Mouse (Mus musculus): ENCODE measurements at regions not wholly inside any gene's neighbourhood (a gene's known extent, or its start where the extent isn't known, plus 50 kb on each side); places are given as distances from the start of the nearest gene placed in this dataset.

DNA sequence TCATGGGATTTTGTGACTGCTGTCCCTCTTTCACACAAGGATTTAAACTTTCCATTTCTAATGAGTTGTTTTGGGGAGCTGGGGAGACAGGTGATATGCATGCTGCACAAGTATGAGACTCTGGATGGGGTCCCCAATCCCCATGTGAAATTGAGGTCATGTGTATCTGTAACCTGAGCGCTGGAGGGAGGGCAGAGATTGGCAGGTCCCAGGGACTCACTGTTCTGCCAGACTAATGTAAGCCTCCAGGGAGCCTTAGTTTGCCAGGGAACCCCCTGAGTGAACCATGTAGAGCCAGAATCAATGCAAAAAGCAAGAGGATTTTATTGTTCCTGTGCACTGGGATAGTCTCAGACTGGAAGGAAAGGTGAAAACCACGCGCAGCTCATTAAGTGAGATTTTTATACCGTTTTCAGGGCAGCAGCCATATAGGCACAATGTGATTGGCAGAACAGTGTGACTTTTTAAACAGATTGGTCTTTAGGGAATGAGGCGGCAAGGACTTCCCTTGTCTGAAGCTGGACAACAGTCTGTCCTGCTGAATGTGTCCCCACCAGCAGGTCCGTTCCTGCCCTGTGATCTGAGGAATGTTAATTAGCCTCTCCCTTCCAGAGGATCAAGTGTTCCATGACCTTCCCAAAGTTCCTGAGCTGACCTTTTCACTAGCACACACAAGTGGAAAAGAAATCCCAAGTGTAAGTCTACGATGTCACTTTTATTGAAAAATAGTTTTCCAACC lies 59.9 kb upstream of the Oxgr1 start:
- Histone ChIP-seq H3K27ac (no peak overlapping the region), H3K9me3 (peaks cover 7% of the 10 kb centered on the region; the same call in 1 of the 2 replicates), H3K4me1 (replicated peaks) (peaks cover 3% of the 10 kb centered on the region; the same call in 1 of the 2 replicates), H3K27me3 (no peaks in the 10 kb centered on the region), H3K4me3 (replicated peaks) (no peak overlapping the region), H3K36me3 (no peaks in the 10 kb centered on the region), H3K9ac (replicated peaks) (no peak overlapping the region), H3K4me2 (replicated peaks) (no peak overlapping the region)
- no peak for ATAC-seq
- WGBS, result 38% methylated on average over 7 of the region's 7 CpGs

DNA sequence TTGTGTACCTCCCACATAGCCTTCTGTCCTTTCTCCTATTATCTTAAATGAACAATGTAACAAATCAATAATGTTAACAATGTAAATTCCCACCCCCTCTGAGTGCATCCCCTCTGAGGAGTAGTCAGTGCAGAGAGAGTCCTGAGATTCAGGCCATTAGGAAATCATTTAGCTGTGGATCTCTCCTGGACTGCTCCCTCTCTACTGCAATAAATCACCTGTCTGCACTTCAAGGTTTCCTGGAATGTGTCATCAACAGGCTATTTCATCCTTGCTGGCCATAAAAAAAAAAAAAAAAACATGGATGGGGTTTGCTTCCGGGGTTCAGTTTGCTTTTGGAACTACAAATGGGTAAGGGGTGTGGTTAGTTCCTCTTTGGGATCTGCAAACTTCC lies 60.5 kb upstream of the Oxgr1 start:
- Histone ChIP-seq H3K27ac (no peak overlapping the region), H3K27me3 (no peaks in the 10 kb centered on the region), H3K9me3 (peaks cover 7% of the 10 kb centered on the region; the same call in 1 of the 2 replicates), H3K4me1 (replicated peaks) (peaks cover 3% of the 10 kb centered on the region; the same call in 1 of the 2 replicates), H3K4me2 (replicated peaks) (no peak overlapping the region), H3K4me3 (replicated peaks) (no peak overlapping the region), H3K9ac (replicated peaks) (no peak overlapping the region), H3K36me3 (no peaks in the 10 kb centered on the region)
- ATAC-seq, result no peak
- 60% methylated on average over 1 of the region's 1 CpGs for WGBS

DNA sequence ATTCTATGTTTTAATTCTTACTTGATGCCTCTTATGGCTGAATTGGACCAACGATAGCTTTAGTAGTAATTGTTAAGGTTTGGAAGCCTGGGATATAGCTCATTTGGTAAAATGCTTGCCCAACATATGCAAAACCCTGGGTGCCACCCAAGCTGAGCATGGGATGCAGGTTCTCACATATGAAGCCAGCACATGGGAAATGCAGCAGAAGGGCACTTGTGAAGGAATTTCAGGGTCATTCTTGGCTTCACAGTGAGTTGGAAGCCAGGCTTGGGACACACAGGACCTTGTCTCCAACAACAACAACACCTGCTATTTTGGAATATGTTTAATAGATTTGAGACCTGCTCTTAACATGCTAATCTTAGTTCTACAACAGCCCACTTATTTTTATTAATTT lies 67.6 kb upstream of the Oxgr1 start:
- Histone ChIP-seq H3K4me3 (replicated peaks) (no peak overlapping the region), H3K27me3 (no peaks in the 10 kb centered on the region), H3K27ac (no peak overlapping the region), H3K4me2 (replicated peaks) (no peak overlapping the region), H3K9ac (replicated peaks) (no peak overlapping the region), H3K36me3 (no peaks in the 10 kb centered on the region), H3K4me1 (replicated peaks) (no peaks in the 10 kb centered on the region), H3K9me3 (0 out of 2 replicates have a peak, but pooled peaks cover 4% of the 10 kb centered on the region)
- 91% methylated on average over 1 of the region's 1 CpGs for WGBS
- ATAC-seq, result no peak

DNA sequence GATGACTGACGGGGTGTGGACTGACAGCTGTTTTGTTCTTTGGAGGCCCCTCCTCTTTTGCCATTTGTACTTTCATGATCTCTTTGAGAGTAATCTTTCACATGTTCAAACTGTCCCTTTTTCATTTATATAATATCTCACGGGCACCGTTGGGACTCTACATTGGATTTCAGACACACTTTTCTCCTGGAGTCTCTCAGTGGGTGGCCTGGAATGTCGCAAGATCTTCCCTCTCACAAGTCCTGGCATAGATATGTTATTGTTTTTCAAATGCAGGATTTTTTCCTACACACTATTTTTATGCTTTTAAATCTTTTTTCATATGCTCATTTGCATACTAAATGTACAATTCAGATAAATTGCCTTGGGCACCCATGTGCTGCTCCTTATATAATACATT lies 71.1 kb upstream of the Oxgr1 start:
- Histone ChIP-seq H3K4me2 (replicated peaks) (no peak overlapping the region), H3K9ac (replicated peaks) (no peak overlapping the region), H3K27me3 (no peaks in the 10 kb centered on the region), H3K27ac (no peak overlapping the region), H3K4me3 (replicated peaks) (no peak overlapping the region), H3K36me3 (no peaks in the 10 kb centered on the region), H3K4me1 (replicated peaks) (no peaks in the 10 kb centered on the region), H3K9me3 (no peaks in the 10 kb centered on the region)
- no peak for ATAC-seq
- 79% methylated on average over 4 of the region's 4 CpGs for WGBS

DNA sequence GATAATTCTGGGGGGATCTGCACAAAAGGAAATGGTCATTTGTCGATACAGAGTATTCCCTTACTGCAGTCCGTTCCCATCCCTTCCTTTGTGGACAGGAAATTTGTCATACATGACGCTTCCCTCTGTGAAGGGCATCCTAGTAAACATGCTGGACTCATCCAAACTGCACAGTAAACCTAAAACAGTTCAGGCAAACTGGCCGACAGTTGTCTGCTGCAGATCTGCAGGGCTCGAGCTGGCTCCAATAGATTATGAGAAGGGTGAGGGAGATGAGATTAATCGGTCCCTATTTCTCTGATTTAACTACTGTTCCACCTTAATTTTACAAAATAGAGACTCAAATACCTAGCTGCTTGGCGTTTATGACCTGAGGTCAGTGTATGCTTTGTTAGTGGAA lies 76.3 kb upstream of the Oxgr1 start:
- H3K27me3 ChIP-seq, result no peaks in the 10 kb centered on the region
- no peak overlapping the region for H3K4me2 ChIP-seq (replicated peaks)
- no peak overlapping the region for H3K27ac ChIP-seq
- ATAC-seq, result no peak
- no peak overlapping the region for H3K4me3 ChIP-seq (replicated peaks)
- no peaks in the 10 kb centered on the region for H3K9me3 ChIP-seq
- no peaks in the 10 kb centered on the region for H3K36me3 ChIP-seq
- no peaks in the 10 kb centered on the region for H3K4me1 ChIP-seq (replicated peaks)
- no peak overlapping the region for H3K9ac ChIP-seq (replicated peaks)
- WGBS, result 92% methylated on average over 7 of the region's 7 CpGs

DNA sequence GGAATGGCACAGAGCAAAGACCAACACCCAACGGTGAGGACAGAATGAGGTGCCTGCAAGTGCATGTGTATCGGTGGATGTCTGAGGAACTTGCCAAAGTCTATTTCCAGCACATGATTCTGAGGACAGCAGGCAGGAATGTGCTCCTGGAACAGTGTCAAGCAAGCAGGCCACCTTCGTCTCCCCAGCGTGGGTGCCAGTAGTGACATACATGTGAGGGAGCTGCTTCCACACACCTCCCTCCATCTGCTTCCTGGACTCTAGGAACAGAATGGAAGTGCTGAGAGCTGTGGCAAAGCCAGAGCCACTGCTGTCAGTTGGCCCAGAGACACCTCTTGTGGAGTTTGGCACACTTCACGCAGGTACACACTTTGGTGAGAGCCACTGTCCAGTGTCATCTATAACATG lies 76.9 kb upstream of the Oxgr1 start:
- ATAC-seq, result no peak
- no peak overlapping the region for H3K4me3 ChIP-seq (replicated peaks)
- H3K9ac ChIP-seq (replicated peaks), result no peak overlapping the region
- H3K4me2 ChIP-seq (replicated peaks), result no peak overlapping the region
- WGBS, result 95% methylated on average over 5 of the region's 5 CpGs
- no peak overlapping the region for H3K27ac ChIP-seq
- no peaks in the 10 kb centered on the region for H3K27me3 ChIP-seq
- no peaks in the 10 kb centered on the region for H3K36me3 ChIP-seq
- no peaks in the 10 kb centered on the region for H3K9me3 ChIP-seq
- no peaks in the 10 kb centered on the region for H3K4me1 ChIP-seq (replicated peaks)

DNA sequence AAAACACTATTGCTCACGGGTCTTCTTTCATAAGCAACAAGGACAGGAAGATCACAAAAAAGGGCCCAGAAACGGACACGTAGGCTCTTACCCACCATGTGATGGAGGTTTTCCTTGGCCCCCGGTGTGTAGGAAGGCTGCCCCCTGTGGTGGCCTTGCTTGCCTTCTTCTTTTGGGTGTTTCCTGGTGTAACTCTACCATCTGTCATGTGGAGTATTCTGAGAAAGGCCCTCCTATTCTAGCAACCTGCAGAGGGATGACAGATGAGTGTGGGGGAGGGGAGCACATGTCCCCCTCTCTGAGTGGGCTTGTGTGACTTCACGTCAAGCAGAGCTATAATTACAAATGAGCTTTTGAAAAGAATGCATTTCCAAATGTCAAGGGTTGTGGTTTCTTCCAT lies 77.3 kb upstream of the Oxgr1 start:
- Histone ChIP-seq H3K4me2 (replicated peaks) (no peak overlapping the region), H3K4me1 (replicated peaks) (no peaks in the 10 kb centered on the region), H3K9me3 (no peaks in the 10 kb centered on the region), H3K9ac (replicated peaks) (no peak overlapping the region), H3K27me3 (no peaks in the 10 kb centered on the region), H3K4me3 (replicated peaks) (no peak overlapping the region), H3K36me3 (no peaks in the 10 kb centered on the region), H3K27ac (no peak overlapping the region)
- ATAC-seq, result no peak
- 75% methylated on average over 5 of the region's 5 CpGs for WGBS

DNA sequence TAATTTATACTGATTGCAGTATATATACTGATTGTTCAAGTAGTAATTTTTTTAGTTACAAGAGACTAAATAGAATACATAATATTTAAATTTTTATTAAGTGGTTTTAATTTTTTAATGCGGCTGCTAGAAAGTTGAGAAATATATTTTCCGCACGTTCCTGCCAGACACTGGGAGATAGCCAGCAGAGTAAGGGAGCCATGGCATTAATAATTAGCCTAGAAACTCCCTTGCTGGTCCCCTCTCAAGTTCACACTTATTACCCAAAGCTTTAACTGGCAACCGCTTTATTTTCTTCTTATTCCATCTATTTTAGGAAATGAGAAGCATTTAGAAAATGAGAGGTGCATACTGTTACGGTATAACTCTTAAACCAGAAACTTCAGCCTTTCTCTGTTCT lies 78.0 kb upstream of the Oxgr1 start:
- Histone ChIP-seq H3K27ac (no peak overlapping the region), H3K27me3 (no peaks in the 10 kb centered on the region), H3K36me3 (no peaks in the 10 kb centered on the region), H3K9me3 (peaks cover 4% of the 10 kb centered on the region; the same call in 1 of the 2 replicates), H3K9ac (replicated peaks) (no peak overlapping the region), H3K4me1 (replicated peaks) (no peaks in the 10 kb centered on the region), H3K4me2 (replicated peaks) (no peak overlapping the region), H3K4me3 (replicated peaks) (no peak overlapping the region)
- ATAC-seq, result no peak
- WGBS, result 96% methylated on average over 5 of the region's 5 CpGs

DNA sequence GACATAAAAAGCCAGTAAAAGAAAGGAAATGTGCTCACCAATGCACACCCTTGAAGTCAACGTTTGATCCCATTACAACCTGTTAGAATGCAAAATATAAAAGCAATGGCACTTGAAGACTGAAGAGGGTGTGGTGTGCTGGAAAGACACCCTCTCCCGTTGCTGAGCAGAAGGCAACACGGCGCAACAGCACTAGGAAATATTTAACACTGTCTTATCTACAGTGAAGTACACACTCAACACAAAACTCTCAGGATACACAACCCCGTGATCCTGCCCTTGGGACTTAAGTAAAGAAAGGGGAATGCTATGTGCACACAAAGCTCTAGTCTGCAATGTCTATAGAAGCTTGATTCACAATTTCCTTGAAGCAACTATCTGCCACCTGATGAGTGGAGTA lies 83.1 kb upstream of the Oxgr1 start:
- Histone ChIP-seq H3K9me3 (peaks cover 8% of the 10 kb centered on the region; the same call in 1 of the 2 replicates), H3K4me1 (replicated peaks) (no peaks in the 10 kb centered on the region), H3K4me2 (replicated peaks) (no peak overlapping the region), H3K9ac (replicated peaks) (no peak overlapping the region), H3K27me3 (no peaks in the 10 kb centered on the region), H3K36me3 (no peaks in the 10 kb centered on the region), H3K4me3 (replicated peaks) (no peak overlapping the region), H3K27ac (no peak overlapping the region)
- 94% methylated on average over 5 of the region's 5 CpGs for WGBS
- no peak for ATAC-seq

DNA sequence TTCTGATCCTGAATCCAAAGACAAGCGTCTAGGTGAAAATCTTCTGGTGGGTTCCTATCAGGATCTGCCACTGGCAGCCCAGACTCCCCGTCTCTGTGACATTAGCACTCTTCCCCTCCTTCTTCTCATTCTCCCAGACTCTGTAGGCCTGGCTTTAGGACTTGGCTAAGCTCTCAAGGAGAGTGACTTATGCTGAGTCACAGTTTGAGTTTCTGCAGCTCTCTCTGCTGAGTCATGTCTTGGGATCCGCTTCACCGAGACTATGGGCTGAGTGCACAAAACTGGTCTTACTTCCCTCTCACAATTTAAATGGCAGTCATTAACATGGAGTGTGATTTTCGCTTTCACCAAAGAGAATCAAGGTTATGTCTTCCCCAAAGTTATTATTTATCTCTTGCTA lies 85.2 kb upstream of the Oxgr1 start:
- H3K9ac ChIP-seq (replicated peaks), result no peak overlapping the region
- H3K4me2 ChIP-seq (replicated peaks), result no peak overlapping the region
- no peak overlapping the region for H3K27ac ChIP-seq
- H3K36me3 ChIP-seq, result no peaks in the 10 kb centered on the region
- no peak overlapping the region for H3K4me3 ChIP-seq (replicated peaks)
- 88% methylated on average over 5 of the region's 5 CpGs for WGBS
- ATAC-seq, result no peak
- no peaks in the 10 kb centered on the region for H3K4me1 ChIP-seq (replicated peaks)
- peaks cover 8% of the 10 kb centered on the region; the same call in 1 of the 2 replicates for H3K9me3 ChIP-seq
- H3K27me3 ChIP-seq, result no peaks in the 10 kb centered on the region

DNA sequence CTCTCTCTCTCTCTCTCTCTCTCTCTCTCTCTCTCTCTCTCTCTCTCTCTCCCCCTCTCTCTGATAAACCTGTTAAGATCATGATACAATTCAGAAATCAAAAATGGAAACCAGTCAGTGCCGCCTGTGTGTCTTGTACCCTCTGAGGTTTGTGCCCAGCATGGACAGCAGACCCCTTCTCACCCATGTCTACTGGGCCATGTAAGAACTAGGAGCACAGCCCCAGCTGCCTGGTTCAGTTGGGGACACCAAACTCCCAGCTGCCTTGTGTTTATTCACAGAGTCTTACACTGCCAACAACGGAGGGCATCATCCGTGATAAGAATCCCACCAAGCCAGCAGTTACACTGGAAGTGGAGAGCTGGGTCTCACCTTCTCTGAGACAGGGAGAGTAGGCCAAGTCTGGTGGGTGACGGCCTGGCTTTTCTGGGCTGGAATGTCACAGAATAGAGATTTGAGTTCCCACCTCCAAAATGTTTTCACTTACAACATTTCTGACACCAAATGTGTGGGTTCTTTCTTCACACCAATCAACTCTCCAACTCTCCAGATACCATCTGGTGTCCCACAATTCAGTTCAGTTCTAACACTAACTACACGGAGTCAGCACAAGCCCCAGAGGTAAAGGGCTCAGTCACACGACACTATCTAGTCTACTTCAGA lies 92.2 kb upstream of the Oxgr1 start:
- 87% methylated on average over 6 of the region's 6 CpGs for WGBS
- no peak for ATAC-seq

DNA sequence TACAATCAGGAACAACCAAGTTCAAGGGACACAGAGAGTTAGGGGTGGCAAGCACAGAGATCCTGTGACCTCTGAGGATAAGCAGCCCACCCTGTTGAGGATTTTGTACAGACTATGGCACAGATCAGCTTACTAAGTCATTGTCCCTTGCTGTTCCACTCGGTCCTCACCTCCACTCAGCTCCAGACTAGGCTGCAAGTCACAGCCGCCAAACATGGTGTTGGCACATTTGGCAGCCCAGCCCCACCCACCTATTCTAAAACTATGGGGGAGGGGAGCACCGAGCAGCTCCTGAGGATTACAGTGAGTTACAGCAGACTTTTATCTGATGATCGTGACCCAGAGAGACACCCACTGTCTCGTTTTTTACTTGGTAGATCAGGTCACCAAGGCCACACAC lies 93.0 kb upstream of the Oxgr1 start:
- Histone ChIP-seq H3K27me3 (peaks cover 19% of the 10 kb centered on the region), H3K36me3 (no peaks in the 10 kb centered on the region), H3K4me3 (replicated peaks) (no peak overlapping the region), H3K27ac (no peak overlapping the region), H3K4me2 (replicated peaks) (no peak overlapping the region), H3K9me3 (no peaks in the 10 kb centered on the region), H3K4me1 (replicated peaks) (peaks cover 3% of the 10 kb centered on the region; the same call in 1 of the 2 replicates), H3K9ac (replicated peaks) (no peak overlapping the region)
- 65% methylated on average over 5 of the region's 5 CpGs for WGBS
- no peak for ATAC-seq

More for the DNA sequence above, 92.2 kb upstream of the Oxgr1 start:
- Histone ChIP-seq H3K4me3 (replicated peaks) (no peak overlapping the region), H3K4me2 (replicated peaks) (no peak overlapping the region), H3K36me3 (no peaks in the 10 kb centered on the region), H3K27ac (no peak overlapping the region), H3K9ac (replicated peaks) (no peak overlapping the region), H3K4me1 (replicated peaks) (peaks cover 3% of the 10 kb centered on the region; the same call in 1 of the 2 replicates), H3K27me3 (peaks cover 18% of the 10 kb centered on the region), H3K9me3 (no peaks in the 10 kb centered on the region)

Measured in midbrain, embryonic 13.5 days (tissue).